Mouse (Mus musculus) CH12.LX (cell line): ENCODE measurements around the gene Sesn1. TPM values are rescaled to one million over a fixed set of nuclear protein-coding genes. Genes with fewer than 3 reads are reported as not detected.
A peak's percentile ranks its signal among the peaks of the same experiment; 100 is the strongest.

Experiments used
- DNase-seq: peaks from one replicate; pipeline ENCODE4 v3.0.0-alpha.2; 2013; ENCODE audit errors: extremely low read depth
- H3K27ac ChIP-seq: 2 replicates; pipeline ENCODE4 v1.5.1; 2012; ENCODE audit warnings: low read depth, mild to moderate bottlenecking, control low read depth, moderate library complexity; ENCODE audit not compliant: insufficient read depth
- H3K27me3 ChIP-seq: replicated peaks from 2 replicates; pipeline ENCODE3; 2012; ENCODE audit warnings: inconsistent platforms
- H3K36me3 ChIP-seq, 2 experiments: replicated peaks in 1 of 2; 2 replicates each; pipeline versions ENCODE3 to v1.6.1; 2012; ENCODE audit warnings: inconsistent platforms in 1 of 2, low read length in 1 of 2, mild to moderate bottlenecking in 1 of 2, mixed read lengths in 1 of 2, moderate library complexity in 1 of 2; ENCODE audit not compliant: control insufficient read depth in 1 of 2, insufficient read depth in 1 of 2
- H3K4me1 ChIP-seq, 2 experiments: 2 replicates each; pipeline ENCODE4 v1.6.1; 2012; ENCODE audit warnings: inconsistent platforms in 1 of 2, moderate library complexity in 1 of 2; ENCODE audit not compliant: insufficient read depth in 2 of 2, control insufficient read depth in 1 of 2
- H3K4me2 ChIP-seq: 2 replicates; pipeline ENCODE4 v1.6.1; 2012; ENCODE audit warnings: low read depth, mild to moderate bottlenecking, control low read depth; ENCODE audit not compliant: poor library complexity, insufficient read depth, severe bottlenecking
- H3K4me3 ChIP-seq, 3 experiments: fragments of 150-350 bp in 1 of 3; sonication (generic) in 1 of 3; replicated peaks in 1 of 3; 2 replicates each; pipeline versions ENCODE3 to v1.5.1; 2011 to 2012; ENCODE audit warnings: low read depth in 2 of 3, low read length in 2 of 3, mild to moderate bottlenecking in 2 of 3, moderate library complexity in 2 of 3, control low read depth in 1 of 3, improper control_type of control experiment in 1 of 3, inconsistent platforms in 1 of 3, mixed read lengths in 1 of 3; ENCODE audit not compliant: poor library complexity in 1 of 3
- H3K79me2 ChIP-seq: replicated peaks from 2 replicates; pipeline ENCODE4 v1.6.1; 2012; ENCODE audit warnings: mild to moderate bottlenecking, moderate library complexity; ENCODE audit not compliant: control insufficient read depth, poor library complexity, insufficient read depth, severe bottlenecking; ENCODE audit errors: extremely low read depth
- H3K9ac ChIP-seq: 2 replicates; pipeline ENCODE4 v1.6.1; 2012; ENCODE audit warnings: low read depth, mild to moderate bottlenecking, control low read depth, moderate library complexity; ENCODE audit not compliant: insufficient read depth
- H3K9me3 ChIP-seq: replicated peaks from 2 replicates; pipeline ENCODE3; 2012; ENCODE audit warnings: low read length, inconsistent platforms, mixed read lengths
- BHLHE40 ChIP-seq: IDR thresholded peaks from 2 replicates; pipeline ENCODE4 v1.6.1; 2011; ENCODE audit warnings: mild to moderate bottlenecking, low read depth, low read length, improper control_type of control experiment
- CTCF ChIP-seq, 2 experiments: IDR thresholded peaks in 1 of 2; conservative IDR thresholded peaks in 1 of 2; 2 replicates each; pipeline ENCODE4 v1.5.1; 2011 to 2012; ENCODE audit warnings: low read depth in 2 of 2, low read length in 2 of 2, improper control_type of control experiment in 1 of 2, inconsistent platforms in 1 of 2, mild to moderate bottlenecking in 1 of 2, moderate library complexity in 1 of 2
- E2F4 ChIP-seq: IDR thresholded peaks from 2 replicates; pipeline ENCODE4 v1.6.1; 2011; ENCODE audit warnings: low read depth, low read length, improper control_type of control experiment; ENCODE audit not compliant: insufficient replicate concordance
- EP300 ChIP-seq: IDR thresholded peaks from 2 replicates; pipeline ENCODE4 v1.6.1; 2011; ENCODE audit warnings: low read length, improper control_type of control experiment
- ETS1 ChIP-seq: conservative IDR thresholded peaks from 2 replicates; pipeline ENCODE4 v1.6.1; 2012; ENCODE audit warnings: low read depth, mild to moderate bottlenecking, inconsistent platforms, low read length, improper control_type of control experiment, moderate library complexity
- JUN ChIP-seq: IDR thresholded peaks from 2 replicates; pipeline ENCODE4 v1.6.1; 2011; ENCODE audit warnings: low read depth, mild to moderate bottlenecking, low read length, improper control_type of control experiment, moderate library complexity; ENCODE audit not compliant: insufficient read depth
- JUND ChIP-seq: conservative IDR thresholded peaks from 2 replicates; pipeline ENCODE4 v1.6.1; 2011; ENCODE audit warnings: low read depth, low read length, improper control_type of control experiment
- KAT2A ChIP-seq: IDR thresholded peaks from 2 replicates; pipeline ENCODE4 v1.6.1; 2012; ENCODE audit warnings: low read length, improper control_type of control experiment, inconsistent platforms; ENCODE audit not compliant: insufficient replicate concordance
- MAX ChIP-seq: IDR thresholded peaks from 2 replicates; pipeline ENCODE4 v1.6.1; 2011; ENCODE audit warnings: low read length, improper control_type of control experiment
- MXI1 ChIP-seq: IDR thresholded peaks from 2 replicates; pipeline ENCODE4 v1.6.1; 2011; ENCODE audit warnings: mild to moderate bottlenecking, low read depth, low read length, improper control_type of control experiment
- MYC ChIP-seq: IDR thresholded peaks from 2 replicates; pipeline ENCODE4 v1.6.1; 2011; ENCODE audit warnings: low read depth, mild to moderate bottlenecking, improper control_type of control experiment, low read length
- NELFE ChIP-seq: IDR thresholded peaks from 2 replicates; pipeline ENCODE4 v1.6.1; 2011; ENCODE audit warnings: low read depth, low read length, improper control_type of control experiment
- PAX5 ChIP-seq: IDR thresholded peaks from 2 replicates; pipeline ENCODE4 v1.6.1; 2012; ENCODE audit warnings: low read length, inconsistent platforms, mixed read lengths
- POLR2AphosphoS2 ChIP-seq: IDR thresholded peaks from 2 replicates; pipeline ENCODE4 v1.6.1; 2011; ENCODE audit warnings: low read depth, low read length, improper control_type of control experiment
- RAD21 ChIP-seq: IDR thresholded peaks from 2 replicates; pipeline ENCODE4 v1.6.1; 2011; ENCODE audit warnings: low read depth, mild to moderate bottlenecking, low read length, improper control_type of control experiment, moderate library complexity
- SIN3A ChIP-seq: IDR thresholded peaks from 2 replicates; pipeline ENCODE4 v1.6.1; 2012; ENCODE audit warnings: low read length, improper control_type of control experiment, inconsistent platforms
- USF2 ChIP-seq: conservative IDR thresholded peaks from 2 replicates; pipeline ENCODE4 v1.6.1; 2011; ENCODE audit warnings: low read depth, low read length, improper control_type of control experiment
- ZKSCAN1 ChIP-seq: IDR thresholded peaks from 2 replicates; pipeline ENCODE4 v1.6.1; 2012; ENCODE audit warnings: low read depth, inconsistent platforms, low read length, improper control_type of control experiment, borderline replicate concordance
- ZMIZ1 ChIP-seq: IDR thresholded peaks from 2 replicates; pipeline ENCODE4 v1.6.1; 2012; ENCODE audit warnings: low read depth, mild to moderate bottlenecking, inconsistent platforms, low read length, improper control_type of control experiment
- dilution Hi-C: fragments of 300-500 bp; cut with MboI; formaldehyde crosslinking; loops from 2 replicates; pipeline ENCODE4 v1.14.3; 2020; ENCODE audit warnings: low sequenced_read_pairs; ENCODE audit not compliant: extremely low pct_unique_long_range_greater_than_20kb, extremely low pct_ligation_motif_present
- in situ Hi-C: fragments of 300-500 bp; cut with MboI; formaldehyde crosslinking; loops from 3 replicates; pipeline ENCODE4 v1.14.3; 2019; ENCODE audit warnings: low sequenced_read_pairs, low pct_ligation_motif_present, low pct_unique_long_range_greater_than_20kb, mixed read lengths
- polyA plus RNA-seq: library from polyadenylated mRNA; unstranded; fragments of >175 nt; gene quantifications from 2 replicates; pipeline ENCODE4 v1.2.1, GENCODE M21; 2012; ENCODE audit warnings: low read depth; ENCODE audit not compliant: insufficient read length
- total RNA-seq, 2 experiments: library from RNA; depleted of rRNA; stranded (reverse); fragments of 300-350 nt in 1 of 2; fragments of >200 nt in 1 of 2; gene quantifications; 2 replicates each; pipeline ENCODE4 v1.2.3; 2012 to 2014

Gene Sesn1
- total and polyA plus RNA-seq, 3 experiments: 10.4 to 27.8 (median 22.0) TPM

DNA sequence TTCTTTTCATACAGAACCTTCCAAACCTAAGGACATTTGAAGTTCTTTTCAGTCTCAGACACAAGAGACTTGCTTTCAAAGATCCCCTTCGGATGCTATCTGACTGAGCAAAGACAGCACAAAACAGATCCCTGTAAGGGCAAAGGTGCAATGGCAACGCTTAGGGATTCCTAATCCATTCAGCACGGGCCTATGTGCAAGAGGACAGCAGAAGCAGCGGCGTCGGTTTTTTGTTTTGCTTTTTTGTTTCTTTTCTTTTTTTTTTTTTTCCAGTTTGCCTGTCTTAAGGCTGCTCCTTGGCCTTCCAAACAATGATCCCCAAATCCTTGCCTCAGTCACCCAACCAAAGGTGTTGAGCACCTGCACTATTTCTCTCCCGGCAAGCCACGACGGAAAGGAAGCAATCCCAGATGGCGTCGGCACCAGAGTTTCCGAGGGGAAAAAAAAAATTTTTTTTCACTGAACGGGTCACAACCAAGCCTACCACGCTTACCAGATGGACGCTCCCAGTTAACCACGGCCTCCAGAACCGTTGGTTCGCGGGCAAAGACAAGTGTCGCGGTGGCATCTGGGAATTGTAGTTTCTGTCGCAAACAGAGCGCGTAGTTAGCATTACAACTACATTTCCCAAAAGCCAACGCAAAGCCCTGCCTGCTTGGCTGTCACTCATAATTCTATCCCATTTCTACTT, 510 bp upstream of the Sesn1 start (continued):
- peak; percentile 44; the same call in 1 of the 2 replicates for TF ChIP-seq POLR2AphosphoS2
- TF ChIP-seq MXI1: peak; percentile 90
- TF ChIP-seq ZMIZ1: 0 out of 2 replicates have a peak, but pooled peaks have one; percentile 4
- TF ChIP-seq KAT2A: peak; percentile 92
- TF ChIP-seq MYC: peak; percentile 93
- TF ChIP-seq RAD21: no peak
- no peak for TF ChIP-seq JUND
- TF ChIP-seq ZKSCAN1: no peak
- peak; percentile 51 for TF ChIP-seq NELFE

DNA sequence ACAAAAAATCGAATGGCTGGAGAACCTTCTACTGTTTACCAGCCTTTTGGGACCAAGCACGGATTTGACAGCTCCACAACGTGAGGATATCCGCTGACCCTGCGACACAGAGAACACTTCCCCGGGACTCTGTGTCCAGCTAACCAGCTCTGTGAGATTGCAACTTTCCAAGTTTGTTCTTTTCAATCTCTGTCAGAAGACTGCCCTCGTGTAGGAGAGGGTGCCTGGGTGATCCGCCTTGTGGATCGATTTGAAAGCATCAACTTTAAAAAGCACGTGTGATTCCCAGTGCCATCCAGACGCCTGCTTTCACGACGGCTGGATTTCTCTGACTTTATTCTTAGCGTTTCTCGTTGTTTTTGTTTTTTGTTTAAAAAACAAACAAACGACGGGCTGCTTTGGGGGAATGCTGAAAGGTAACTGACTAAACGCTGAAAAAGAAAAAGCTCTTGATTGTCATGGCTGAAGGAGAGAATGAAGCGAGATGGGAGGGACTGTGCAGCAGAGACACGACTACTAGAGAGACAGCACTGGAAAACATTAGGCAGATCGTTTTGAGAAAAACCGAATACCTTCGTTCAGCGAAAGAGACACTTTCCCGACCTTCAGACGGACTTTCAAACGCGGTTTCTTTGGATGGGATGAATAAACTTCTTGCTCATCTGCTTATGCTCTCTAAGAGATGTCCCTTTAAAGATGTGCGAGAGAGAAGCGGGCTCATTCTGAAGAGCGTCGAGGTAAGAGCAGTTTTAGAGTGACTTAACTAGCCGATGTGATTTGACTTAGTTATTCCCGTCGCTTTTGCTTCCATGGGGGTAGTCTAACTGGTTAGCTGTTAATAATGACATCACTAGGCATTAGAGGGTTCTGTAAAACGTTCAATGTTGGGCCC, 1.1 kb downstream of the Sesn1 start:
- peak overlapping the region; percentile 99 for H3K4me2 ChIP-seq
- peaks cover 0 to 14% of the 10 kb centered on the region in 2 experiments for H3K36me3 ChIP-seq
- peaks cover 16% of the 10 kb centered on the region; the same call in 1 of the 2 replicates for H3K79me2 ChIP-seq
- peaks cover 3% of the 10 kb centered on the region for H3K9me3 ChIP-seq
- TF ChIP-seq EP300 (0 out of 2 replicates have a peak, but pooled peaks have one; percentile 12), ETS1 (peak; percentile 28; the same call in 1 of the 2 replicates), MAX (peak; percentile 88), ZMIZ1 (no peak), PAX5 (no peak), SIN3A (peak; percentile 89), MXI1 (peak; percentile 92), JUND (no peak), NELFE (0 out of 2 replicates have a peak, but pooled peaks have one; percentile 9), MYC (0 out of 2 replicates have a peak, but pooled peaks have one; percentile 52), CTCF (conservative IDR thresholded peaks at IDR 0.05 in 1 of 2, IDR thresholded peaks at IDR 0.05 in 1 of 2; ENCODE audit: low read depth in 2 of 2, low read length in 2 of 2) (no peak), BHLHE40 (peak; percentile 55), JUN (no peak), E2F4 (0 out of 2 replicates have a peak, but pooled peaks have one; percentile 21), RAD21 (no peak), USF2 (no peak)
- peak overlapping the region; percentile 67 for H3K9ac ChIP-seq
- DNase-seq: no peak
- peaks cover 3 to 54% of the 10 kb centered on the region in 2 experiments; a peak in 3 of 4 replicates for H3K4me1 ChIP-seq
- H3K27me3 ChIP-seq: no peaks in the 10 kb centered on the region
- no peak overlapping the region for H3K27ac ChIP-seq
- in situ Hi-C loops (loop anchor here (25.0 kb wide), 1 partner anchor 299 kb away; the partner anchor contains the start of gene Cd164), dilution Hi-C loops (no loop called here)
- peak overlapping the region; percentile 72 to 79 (median 74) for H3K4me3 ChIP-seq
